Mouse (Mus musculus) c-Kit-positive CD71-negative TER-119-negative erythroid progenitor cells, embryonic 14.5 days (primary cell): ENCODE data around the gene Ehmt2.
"Not testable (repeated sequence)": the region's sequence is repeated elsewhere in the genome, so short reads cannot be mapped to it uniquely, and the experiment has no call there.

Experiments
- DNase-seq: peaks from one replicate; pipeline ENCODE4 v3.0.0-alpha.2; 2013; ENCODE audit warnings: low read depth

The Ehmt2 gene

DNA sequence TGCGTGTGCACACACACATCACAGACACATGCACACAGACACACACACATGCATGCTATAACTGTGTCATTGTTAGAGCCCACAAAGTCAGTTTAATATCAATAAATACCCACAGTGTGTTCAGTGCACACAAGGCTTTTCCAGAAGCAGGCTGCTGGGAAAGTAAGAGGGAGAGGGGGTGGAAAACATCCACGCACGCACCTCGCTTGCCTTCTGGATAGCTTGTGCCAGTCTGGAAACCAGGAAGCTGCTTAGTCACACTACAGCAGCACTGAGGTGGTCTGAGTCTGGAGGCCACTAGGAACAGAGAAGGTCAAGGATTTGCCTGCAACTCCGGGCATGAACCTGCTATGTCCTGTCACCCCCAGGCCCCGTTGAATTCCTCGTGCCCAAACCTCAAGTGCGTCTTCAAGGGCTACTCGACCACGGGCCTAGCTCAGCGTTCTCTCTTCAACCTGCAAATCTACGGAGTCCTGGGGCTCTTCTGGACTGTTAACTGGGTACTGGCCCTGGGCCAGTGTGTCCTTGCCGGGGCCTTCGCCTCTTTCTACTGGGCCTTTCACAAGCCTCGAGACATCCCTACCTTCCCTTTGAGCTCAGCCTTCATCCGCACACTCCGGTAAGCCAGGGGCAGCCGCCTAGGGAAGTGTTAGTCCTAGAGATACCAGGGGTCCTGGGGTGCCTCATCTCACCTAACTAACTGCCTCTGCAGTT lies 29.2 kb downstream of the Ehmt2 start:
- no peak for DNase-seq

DNA sequence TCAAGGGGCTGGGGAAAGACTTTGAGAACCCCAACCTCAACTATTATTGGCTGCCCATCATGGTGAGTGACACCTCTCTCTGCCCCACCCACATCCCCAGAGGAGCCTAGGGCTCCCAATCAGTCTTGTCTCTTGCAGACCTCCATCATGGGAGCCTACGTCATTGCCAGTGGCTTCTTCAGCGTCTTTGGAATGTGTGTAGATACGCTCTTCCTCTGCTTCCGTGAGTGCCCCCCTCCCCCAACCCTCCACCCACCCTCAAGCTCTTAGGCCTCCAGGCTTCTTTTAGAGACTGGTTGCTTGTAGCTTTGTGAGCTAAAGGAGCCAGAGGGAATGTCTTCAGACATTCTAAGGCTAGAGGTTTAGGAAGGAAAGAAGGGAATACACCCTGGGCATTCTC lies 30.6 kb downstream of the Ehmt2 start:
- DNase-seq, result no peak

DNA sequence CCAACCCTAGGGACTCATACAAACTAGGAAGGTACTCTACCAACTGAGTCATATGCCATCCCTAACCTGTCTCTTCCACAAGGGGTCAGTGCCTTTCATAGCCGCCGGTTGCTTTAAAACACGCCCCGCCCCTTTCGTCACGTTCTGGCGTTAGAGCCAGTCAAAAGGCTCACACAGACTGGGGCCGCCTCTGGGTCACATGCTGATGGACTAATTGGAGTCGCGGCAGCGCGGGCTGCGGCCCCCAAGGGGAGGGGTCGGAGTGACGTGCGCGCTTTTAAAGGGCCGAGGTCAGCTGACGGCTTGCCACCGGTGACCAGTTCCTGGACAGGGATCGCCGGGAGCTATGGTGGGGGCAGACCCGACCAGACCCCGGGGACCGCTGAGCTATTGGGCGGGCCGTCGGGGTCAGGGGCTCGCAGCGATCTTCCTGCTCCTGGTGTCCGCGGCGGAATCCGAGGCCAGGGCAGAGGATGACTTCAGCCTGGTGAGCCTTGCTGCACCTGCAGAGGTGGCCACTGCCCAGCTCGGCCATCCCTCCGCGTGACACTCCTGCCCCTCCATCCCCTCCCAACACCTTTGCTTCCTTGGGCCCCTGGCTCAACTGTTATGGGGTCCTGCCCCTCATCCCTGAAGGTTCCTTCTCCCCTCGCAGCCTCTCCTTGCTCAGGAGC lies 32.9 kb downstream of the Ehmt2 start, which contains the start of gene Neu1:
Gene Neu1, plus strand, starts transcription at position 193 of the 674 bp plus-strand sequence.
- peak; percentile 98 for DNase-seq

DNA sequence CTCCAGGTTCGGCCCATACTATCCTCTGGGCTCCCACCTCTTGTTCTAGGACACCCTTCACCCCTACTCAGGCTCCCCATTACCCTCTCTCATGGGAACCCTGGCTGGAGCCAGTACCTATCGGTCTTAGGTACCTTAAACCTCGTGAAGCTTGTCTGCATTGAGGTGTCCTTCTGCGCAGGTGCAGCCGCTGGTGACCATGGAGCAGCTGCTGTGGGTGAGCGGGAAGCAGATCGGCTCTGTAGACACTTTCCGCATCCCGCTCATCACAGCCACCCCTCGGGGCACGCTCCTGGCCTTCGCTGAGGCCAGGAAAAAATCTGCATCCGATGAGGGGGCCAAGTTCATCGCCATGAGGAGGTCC lies 33.4 kb downstream of the Ehmt2 start:
- no peak for DNase-seq

DNA sequence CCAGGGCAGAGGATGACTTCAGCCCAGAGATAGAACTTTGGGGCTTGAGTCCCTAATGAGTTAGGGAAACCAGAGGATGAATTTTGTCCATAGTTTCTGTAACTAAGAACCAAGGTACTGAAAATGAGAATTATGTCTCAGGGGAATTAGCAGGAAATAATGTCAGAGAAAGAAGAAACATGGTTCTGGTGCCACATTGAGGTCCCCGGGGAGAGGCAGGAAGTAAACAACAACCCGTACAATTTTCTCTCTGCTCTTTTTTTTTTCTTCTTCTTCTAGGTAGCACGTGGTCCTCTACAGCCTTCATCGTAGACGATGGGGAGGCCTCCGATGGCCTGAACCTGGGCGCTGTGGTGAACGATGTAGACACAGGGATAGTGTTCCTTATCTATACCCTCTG lies 34.0 kb downstream of the Ehmt2 start:
- DNase-seq, result no peak

DNA sequence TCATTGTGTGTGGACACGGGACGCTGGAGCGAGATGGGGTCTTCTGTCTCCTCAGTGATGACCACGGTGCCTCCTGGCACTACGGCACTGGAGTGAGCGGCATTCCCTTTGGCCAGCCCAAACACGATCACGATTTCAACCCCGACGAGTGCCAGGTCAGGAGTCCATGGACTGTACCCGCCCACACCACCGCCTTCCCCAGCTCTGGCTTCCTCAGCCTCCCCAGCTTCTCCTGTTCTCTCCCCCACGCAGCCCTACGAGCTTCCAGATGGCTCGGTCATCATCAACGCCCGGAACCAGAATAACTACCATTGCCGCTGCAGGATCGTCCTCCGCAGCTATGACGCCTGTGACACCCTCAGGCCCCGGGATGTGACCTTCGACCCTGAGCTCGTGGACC lies 35.8 kb downstream of the Ehmt2 start:
- DNase-seq, result no peak

DNA sequence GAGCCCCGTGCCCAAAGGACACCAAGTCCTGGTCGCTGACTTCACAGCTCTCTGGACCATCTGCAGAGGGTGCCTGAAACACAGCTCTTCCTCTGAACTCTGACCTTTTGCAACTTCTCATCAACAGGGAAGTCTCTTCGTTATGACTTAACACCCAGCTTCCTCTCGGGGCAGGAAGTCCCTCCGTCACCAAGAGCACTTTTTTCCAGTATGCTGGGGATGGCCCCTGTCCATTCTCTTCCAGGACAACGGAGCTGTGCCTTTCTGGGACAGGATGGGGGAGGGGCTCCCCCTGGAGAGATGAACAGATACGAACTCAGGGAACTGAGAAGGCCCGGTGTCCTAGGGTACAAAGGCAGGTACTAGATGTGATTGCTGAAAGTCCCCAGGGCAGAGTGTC lies 36.6 kb downstream of the Ehmt2 start:
- no peak for DNase-seq

DNA sequence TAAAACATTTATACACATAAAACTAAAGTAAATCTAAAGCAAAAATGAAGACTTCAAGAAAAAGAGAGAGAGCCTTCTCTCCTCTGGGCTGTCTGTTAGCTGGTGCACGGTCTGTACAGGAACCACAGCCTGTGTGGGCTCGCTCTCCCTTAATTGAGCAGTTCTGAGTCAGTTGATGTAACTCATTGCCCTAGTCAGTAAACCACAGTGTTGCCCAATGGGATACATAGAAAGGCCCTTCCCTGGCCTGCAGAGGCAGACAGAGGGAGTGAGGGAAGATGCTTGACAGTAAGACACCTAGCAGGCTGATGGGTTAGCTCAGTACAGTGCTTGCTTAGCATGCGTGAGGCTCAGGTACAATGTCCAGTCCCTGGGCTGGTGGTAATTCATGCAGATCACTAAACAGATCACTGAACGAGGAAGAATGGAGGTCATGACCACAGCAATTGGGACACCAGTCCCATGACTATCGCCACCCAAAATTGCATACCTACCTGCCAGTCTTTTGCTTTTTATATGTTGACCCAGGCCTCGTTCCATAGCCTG lies 39.8 kb downstream of the Ehmt2 start:
- no peak for DNase-seq

DNA sequence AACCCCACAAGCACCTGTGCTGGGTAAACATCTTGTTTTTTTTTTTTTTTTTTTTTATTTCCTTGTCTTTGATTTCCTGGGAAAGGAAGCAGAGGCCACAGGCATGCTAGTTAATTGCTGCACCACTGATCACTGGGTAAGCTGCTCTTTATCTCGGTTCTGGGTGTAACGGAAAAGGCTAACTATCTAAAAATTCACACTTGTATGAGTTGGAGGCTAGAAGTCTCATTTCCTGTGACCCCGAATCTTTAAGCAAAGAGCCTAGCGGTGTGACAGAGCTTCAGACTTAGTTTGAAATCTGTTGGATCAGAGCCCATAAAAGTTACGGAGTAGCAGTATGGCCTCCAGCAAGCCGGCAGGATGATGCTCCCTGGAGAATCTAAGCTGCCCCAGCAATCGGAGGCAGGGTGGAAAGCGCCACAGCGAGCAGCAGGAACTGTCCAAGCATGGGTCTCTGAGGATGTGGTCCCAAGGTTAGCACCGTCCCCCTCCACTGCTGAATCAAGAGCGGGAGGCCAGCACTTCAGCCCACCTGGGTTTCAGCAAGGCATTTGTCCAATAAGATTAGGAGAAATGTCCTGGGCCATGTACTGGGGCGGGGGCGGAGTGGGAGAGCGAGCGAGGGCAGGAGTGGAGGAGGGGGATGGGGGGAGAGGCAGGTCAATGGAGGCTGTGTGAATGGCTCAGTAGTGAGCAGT lies 43.2 kb downstream of the Ehmt2 start:
- no peak for DNase-seq

DNA sequence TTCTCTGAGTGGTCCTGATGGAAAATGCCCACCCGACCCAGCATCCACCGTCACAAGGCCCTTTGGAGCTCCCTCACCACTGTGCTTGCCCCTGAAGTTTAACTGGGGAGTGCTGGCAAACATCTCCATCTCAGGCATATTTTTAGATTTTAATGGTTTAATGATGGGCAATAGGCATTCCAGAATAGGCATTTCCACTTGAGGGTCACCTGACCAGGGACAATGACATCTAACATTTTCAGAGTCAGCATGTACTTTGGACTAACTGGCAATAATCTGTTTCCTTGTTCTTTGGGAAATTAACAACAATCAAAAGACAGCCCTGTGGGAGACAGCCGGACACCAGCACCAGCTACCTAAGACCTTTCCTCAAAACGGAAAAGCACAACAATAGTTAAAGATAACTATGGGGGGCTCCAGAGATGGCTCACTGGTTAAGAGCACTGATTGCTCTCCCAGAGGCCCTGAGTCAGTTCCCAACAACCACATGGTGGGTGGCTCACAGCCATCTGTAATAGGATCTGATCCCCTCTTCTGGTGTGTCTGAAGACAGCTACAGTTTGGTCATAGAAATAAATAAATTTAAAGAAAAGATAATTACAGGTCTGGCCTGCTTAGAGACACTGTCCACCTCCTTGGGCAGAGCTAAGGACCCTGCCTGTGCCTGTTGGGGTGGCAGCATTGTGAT lies 45.0 kb downstream of the Ehmt2 start:
- no peak for DNase-seq

DNA sequence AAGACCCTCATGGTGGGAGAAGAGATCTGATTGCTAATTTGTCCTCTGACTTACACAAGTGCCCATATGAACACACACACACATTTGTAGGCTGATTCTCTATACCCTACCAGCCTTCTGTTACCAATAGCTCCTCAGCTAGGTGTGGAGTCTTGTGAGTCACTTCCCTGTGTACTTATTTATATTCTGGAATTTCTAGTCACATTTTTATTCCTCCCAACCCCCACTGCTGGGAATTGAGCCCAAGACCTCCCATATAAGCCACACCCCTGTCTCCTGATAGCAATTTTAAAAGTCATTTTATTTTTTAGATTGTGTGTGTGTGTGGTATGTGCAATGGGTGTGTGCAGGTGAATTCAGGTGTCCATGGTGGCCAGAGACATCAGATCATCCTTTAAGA lies 46.1 kb downstream of the Ehmt2 start:
- DNase-seq, result no peak

DNA sequence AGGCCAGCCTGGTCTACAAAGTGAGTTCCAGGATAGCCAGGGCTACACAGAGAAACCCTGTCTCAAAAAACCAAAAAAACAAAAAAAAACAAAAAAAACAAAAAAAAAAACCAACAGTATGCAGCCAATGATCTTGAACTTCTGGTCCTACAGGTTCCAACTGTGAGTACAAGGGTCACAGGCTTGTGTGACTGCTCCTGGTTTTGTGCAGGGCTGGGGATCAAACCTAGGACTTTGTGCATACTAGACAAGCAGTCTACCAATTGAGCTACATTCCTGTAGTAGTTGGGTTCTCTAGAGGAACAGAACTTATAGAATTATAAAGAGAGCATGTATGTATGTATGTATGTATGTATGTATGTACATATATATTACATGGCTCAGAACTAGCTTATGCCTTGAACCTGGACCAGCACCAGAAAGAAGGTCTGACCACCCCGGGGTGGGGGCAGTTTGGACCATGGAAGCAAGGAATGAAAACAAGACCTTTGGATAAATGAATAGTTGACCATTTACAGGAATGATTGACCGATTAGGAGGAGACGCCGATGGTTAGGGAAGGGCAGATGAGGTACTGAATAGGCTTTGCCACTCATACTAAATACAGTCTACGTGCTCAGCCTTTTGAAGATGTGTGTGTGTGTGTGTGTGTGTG lies 48.3 kb downstream of the Ehmt2 start:
- DNase-seq, result no peak

DNA sequence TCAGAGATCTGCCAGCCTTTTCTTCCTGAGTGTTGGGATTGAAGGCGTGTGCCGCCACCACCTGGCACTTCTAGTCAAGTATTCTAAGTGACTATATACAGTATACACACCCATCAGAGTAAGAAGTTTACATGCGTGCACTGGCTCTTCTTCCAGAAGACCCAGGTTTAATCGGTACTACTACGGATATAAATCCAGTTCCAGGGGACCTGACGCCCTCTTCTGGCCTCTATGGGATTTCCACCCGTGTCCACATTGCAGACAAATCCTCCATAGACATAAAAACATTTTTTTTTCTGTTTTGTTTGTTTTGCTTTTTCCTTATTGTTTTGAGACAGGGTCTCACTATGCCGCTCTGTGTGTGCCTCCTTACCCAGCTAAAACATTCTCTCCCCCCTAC lies 49.3 kb downstream of the Ehmt2 start:
- no peak for DNase-seq

DNA sequence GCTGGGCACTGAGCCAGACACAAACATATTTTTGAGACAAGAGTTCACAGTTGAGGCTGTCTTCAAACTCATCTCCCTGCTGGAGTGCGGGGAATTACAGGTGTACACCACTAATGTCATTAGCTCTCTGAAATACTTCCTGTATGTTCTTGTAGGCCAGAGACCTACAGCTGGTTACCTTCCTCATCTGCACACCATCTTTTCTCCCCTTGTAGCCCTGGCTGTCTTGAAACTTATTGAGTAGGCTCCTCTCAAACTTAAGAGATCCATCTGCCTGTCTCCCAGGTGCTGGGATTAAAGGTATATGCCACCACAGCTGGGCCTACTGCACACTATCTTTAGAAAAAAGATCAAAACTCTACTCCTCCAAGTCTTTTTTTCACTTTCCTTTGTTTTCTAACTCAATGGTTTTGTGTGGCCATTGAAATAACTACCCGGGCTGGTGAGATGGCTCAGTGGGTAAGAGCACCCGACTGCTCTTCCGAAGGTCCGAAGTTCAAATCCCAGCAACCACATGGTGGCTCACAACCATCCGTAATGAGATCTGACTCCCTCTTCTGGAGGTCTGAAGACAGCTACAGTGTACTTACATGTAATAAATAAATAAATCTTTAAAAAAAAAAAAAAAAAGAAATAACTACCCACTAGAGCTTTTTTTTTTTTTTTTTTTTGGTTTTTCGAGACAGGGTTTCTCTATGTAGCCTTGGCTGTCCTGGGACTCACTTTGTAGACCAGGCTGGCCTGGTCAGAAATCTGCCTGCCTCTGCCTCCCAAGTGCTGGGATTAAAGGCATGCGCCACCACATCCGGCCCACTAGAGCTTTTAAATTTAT lies 50.7 kb downstream of the Ehmt2 start:
- DNase-seq, result not testable (repeated sequence)

DNA sequence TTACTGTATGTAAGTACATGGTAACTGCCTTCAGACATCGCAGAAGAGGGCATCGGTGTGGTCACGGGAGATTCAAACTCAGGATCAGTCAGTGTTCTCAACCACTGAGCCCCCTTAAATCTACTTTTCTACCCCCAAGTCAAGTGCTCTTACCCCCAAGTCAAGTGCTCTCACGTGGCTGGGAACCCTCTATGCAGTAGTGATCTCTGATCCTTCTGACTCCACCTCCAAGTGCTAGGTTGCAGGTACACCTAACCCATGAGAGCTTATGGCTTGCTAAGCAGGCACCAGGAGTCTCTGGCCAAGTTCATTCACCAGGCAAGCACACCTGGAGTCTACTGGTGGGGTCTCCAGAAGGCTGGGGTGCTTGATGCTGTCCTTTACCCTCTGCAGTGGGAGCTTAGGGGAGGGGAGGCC lies 51.3 kb downstream of the Ehmt2 start:
- DNase-seq, result no peak

DNA sequence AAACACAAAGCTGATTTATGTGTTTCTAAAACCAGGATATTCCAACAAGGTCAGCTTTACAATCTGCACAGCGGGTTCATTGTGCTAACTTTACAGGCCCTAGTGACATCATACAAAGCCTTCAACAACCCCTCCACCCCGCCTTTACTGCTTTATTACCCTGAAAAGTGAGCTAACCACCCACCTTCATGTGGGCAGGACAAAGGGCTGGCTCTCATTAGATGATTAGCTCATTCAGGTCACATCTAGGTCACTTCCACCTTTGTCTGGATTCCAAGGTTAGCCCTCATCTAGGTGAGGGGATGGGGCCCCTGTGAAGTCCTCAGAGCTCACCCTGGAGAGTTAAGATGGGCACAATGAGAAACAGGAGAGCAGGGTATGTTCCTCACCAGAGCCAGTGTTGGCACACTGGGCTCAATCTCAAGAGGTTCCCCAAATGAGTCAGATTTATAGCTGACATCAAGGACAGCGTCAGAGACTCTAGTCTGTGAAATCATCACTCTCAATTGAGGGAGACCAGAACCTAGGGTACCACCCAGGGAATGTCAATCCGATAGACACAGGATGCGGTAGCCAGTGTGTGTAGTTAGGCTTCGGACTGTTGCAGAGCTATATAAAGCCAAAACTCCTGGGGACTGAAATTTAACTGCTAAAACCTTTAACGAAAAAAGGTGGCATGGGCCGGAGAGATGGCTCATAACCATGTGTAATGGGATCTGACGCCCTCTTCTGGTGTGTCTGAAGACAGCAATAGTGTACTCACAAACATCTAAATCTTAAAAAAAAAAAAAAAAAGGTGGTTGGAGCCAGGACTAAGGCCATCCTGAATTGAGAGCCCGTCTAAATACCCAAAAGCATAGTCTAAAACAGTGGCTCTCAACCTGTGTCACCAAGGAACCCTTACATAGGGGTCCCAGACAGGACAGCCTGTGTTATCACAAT lies 52.5 kb downstream of the Ehmt2 start:
- no peak for DNase-seq

DNA sequence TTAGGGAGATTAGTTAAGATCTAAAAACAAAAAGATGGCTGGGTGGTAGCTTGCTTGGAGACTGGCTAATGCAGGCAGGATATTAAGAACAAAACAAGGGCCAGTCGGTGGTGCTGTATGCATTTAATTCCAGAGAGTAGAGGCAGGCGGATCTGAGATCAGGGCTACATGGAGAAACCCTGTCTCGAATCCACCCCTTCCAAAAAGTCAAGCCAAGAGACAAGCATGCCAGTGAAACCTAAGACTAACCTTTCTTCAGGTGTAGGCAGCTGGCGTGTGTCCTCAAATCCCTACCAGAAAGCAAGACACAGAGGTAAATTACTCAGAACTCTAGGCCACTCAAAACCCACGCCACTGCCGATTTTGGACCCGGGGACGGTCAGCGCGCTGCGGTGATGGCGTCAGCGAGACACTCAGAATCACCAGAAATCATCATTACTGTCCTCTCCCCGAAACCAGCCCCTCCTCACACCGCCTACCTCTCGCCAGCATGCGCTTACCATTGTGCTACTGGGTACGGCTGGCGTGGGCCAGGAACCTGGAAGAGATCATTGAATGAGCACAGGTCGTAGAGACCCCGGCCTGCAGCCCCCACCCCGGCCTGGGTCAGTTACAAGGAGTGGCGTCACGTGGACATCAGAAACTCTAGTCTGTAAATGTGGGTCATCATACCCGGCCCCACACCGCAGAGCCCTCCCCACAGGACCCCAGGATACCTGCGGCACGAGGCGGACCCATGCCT lies 53.5 kb downstream of the Ehmt2 start:
- DNase-seq, result no peak

DNA sequence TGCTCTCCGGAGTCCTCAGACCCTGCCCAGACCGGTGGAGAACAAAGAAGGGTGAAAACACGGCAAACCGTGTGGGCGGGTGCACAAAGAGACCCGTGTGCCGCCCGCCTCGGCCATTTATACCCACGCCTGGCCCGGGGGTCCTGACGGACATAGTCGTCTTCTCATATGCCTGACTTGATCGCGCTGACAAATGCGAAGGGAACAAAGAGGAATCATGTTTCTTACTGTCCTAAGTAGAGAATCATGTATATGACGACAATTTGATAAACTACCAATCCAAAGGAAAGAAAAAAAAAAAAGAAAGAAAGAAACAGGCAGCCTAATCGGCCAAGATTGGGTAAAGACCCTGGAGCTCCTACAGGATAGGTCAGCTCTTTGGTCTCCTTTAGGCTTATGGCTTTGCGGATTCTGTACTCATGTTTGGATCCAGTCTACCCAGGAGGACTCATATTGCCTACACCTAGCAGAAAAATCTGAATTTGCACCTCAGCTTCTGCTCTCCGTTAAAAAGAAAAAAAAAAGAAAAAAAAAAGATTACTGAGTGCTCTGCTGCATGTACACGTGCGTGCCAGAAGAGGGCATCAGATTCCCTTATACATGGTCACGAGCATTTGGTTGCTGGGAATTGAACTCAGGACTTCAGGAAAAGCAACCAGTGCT lies 54.2 kb downstream of the Ehmt2 start:
- DNase-seq, result peak; percentile 69

DNA sequence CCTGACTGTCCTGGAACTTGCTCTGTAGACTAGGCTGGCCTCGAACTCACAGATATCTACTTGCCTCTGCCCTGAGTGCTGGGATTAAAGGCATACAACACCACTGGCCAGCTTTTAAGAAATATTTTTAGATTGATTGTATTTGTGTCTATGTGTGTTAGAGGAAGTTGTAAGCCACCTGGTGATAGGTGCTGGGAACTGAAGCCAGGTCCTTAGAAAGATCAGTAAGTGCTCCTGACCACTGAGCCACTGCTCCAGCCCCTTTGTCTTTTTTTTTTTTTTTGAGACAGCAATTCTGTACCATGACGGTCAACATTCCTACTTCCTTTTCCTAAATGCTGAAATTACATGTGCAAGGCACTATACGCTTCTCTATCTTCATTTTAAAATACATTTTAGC lies 55.0 kb downstream of the Ehmt2 start:
- no peak for DNase-seq
